32 mouse cellular contexts compared by ENCODE assay signal in genomic region chr6:120541386-120541785, GRCm38 (mm10). TPM values are rescaled to one million over a fixed set of nuclear protein-coding genes. Genes with fewer than 3 reads are reported as not detected.
A peak's percentile ranks its signal among the peaks of the same experiment; 100 is the strongest.
DNase-seq lines count a peak whose midpoint lies in the region; ATAC-seq and TF ChIP-seq lines count a peak whose summit lies in the region.
"Had no signal": no experiment of that assay in that cellular context is flagged by ENCODE, and none has a peak within 500 bp of the region (broad histone marks: within the 10 kb centered on the region; RNA-seq: fewer than 3 reads in every experiment).

No protein-coding gene starts in this region.

- no peak overlapping the region for H3K4me3 ChIP-seq in heart, embryonic 16.5 days (ENCODE audit: low read length)
- no peak overlapping the region for H3K4me3 ChIP-seq in heart, embryonic 12.5 days
- no peak overlapping the region for H3K4me3 ChIP-seq in ES-E14 (ENCODE audit: insufficient read depth in 1 of 2, low read depth in 1 of 2, low read length in 2 of 2, poor library complexity in 1 of 2, severe bottlenecking in 1 of 2)
- H3K4me3 ChIP-seq: heart, embryonic 13.5 days; hindbrain, embryonic 12.5 days; intestine, embryonic 15.5 days; kidney, embryonic 15.5 days; limb, embryonic 10.5 days; limb, embryonic 15.5 days; megakaryocyte, embryonic 14.5 days; midbrain, embryonic 12.5 days; myocyte; neural tube, embryonic 12.5 days had no signal

- no peak overlapping the region for H3K4me2 ChIP-seq in heart, embryonic 16.5 days (ENCODE audit: low read depth, low read length)
- H3K4me2 ChIP-seq in heart, embryonic 12.5 days, result no peak overlapping the region
- H3K4me2 ChIP-seq: heart, embryonic 13.5 days; hindbrain, embryonic 12.5 days; intestine, embryonic 15.5 days; kidney, embryonic 15.5 days; limb, embryonic 15.5 days; midbrain, embryonic 12.5 days; neural tube, embryonic 12.5 days had no signal

- H3K36me3 ChIP-seq in heart, embryonic 16.5 days (ENCODE audit: control insufficient read depth, insufficient read depth), result no peaks in the 10 kb centered on the region
- no peaks in the 10 kb centered on the region for H3K36me3 ChIP-seq in heart, embryonic 12.5 days
- no peaks in the 10 kb centered on the region for H3K36me3 ChIP-seq in ES-E14 (ENCODE audit: control insufficient read depth, insufficient read depth, low read length, poor library complexity, severe bottlenecking)
- H3K36me3 ChIP-seq: G1E; heart, embryonic 13.5 days; hindbrain, embryonic 12.5 days; intestine, embryonic 15.5 days; kidney, embryonic 15.5 days; limb, embryonic 10.5 days; limb, embryonic 15.5 days; midbrain, embryonic 12.5 days; neural tube, embryonic 12.5 days had no signal

- no peaks in the 10 kb centered on the region for H3K27me3 ChIP-seq in heart, embryonic 16.5 days (ENCODE audit: control insufficient read depth, insufficient read depth, low read length)
- no peaks in the 10 kb centered on the region for H3K27me3 ChIP-seq in heart, embryonic 12.5 days (replicated peaks)
- H3K27me3 ChIP-seq: CH12.LX; heart, embryonic 13.5 days; hindbrain, embryonic 12.5 days; intestine, embryonic 15.5 days; kidney, embryonic 15.5 days; limb, embryonic 15.5 days; midbrain, embryonic 12.5 days; neural tube, embryonic 12.5 days had no signal

- peaks cover 11% of the 10 kb centered on the region for H3K4me1 ChIP-seq in heart, embryonic 16.5 days (ENCODE audit: control insufficient read depth, insufficient read depth, low read length)
- H3K4me1 ChIP-seq in heart, embryonic 12.5 days (replicated peaks), result peaks cover 11% of the 10 kb centered on the region
- H3K4me1 ChIP-seq in ES-E14 (ENCODE audit: control insufficient read depth in 2 of 2, insufficient read depth in 2 of 2, low read length in 2 of 2, poor library complexity in 1 of 2), result peaks cover 0 to 4% of the 10 kb centered on the region in 2 experiments; a peak in 1 of 4 replicates

- H3K9me3 ChIP-seq in heart, embryonic 16.5 days (replicated peaks; ENCODE audit: control insufficient read depth, low read length), result peaks cover 4% of the 10 kb centered on the region; the same call in 1 of the 2 replicates
- peaks cover 3% of the 10 kb centered on the region; the same call in 1 of the 2 replicates for H3K9me3 ChIP-seq in heart, embryonic 12.5 days (replicated peaks)
- no peaks in the 10 kb centered on the region for H3K9me3 ChIP-seq in ES-E14 (ENCODE audit: control insufficient read depth, insufficient read depth, low read depth, low read length)
- H3K9me3 ChIP-seq: hindbrain, embryonic 12.5 days; intestine, embryonic 15.5 days; kidney, embryonic 15.5 days; limb, embryonic 10.5 days; limb, embryonic 15.5 days; midbrain, embryonic 12.5 days; neural tube, embryonic 12.5 days had no signal

- ATAC-seq in heart, embryonic 16.5 days (replicated peaks; ENCODE audit: extremely low read depth, insufficient read depth, low FRiP score), result 0 out of 2 replicates have a peak, but pooled peaks have one; percentile 15
- ATAC-seq in heart, embryonic 12.5 days (ENCODE audit: insufficient number of reproducible peaks, low FRiP score), result no peak
- ATAC-seq: forebrain, embryonic 14.5 days; hindbrain, postnatal 0 days; intestine, embryonic 15.5 days; liver, postnatal 0 days had no signal

- peak; percentile 26 for DNase-seq in adrenal gland, postnatal 10 days
- no peak for DNase-seq in adrenal gland, adult 18-20 months (ENCODE audit: low spot score in 2 of 2)
- DNase-seq in ES-E14 (ENCODE audit: low read depth, low spot score), result no peak
- peak; percentile 20 for DNase-seq in embryo, embryonic 11 days
- no peak for DNase-seq in layer of hippocampus, adult 11-12 months (ENCODE audit: low spot score)
- DNase-seq in kidney, adult 8-10 months, result no peak
- DNase-seq: cerebellum, adult 8-10 months; cerebellum, postnatal 25 days; gastrocnemius, postnatal 36 days; heart, postnatal 14 days; liver, postnatal 0 days; lung, postnatal 4 days; right cerebral cortex, adult 18-20 months; spleen, adult 18-20 months; thymus, postnatal 25 days had no signal

- no peak overlapping the region for H3K9ac ChIP-seq in heart, embryonic 16.5 days (ENCODE audit: low read length)
- H3K9ac ChIP-seq in heart, embryonic 12.5 days, result no peak overlapping the region
- no peak overlapping the region for H3K9ac ChIP-seq in ES-E14 (ENCODE audit: insufficient read depth, low read depth, low read length, poor library complexity, severe bottlenecking)
- H3K9ac ChIP-seq: heart, embryonic 13.5 days; hindbrain, embryonic 12.5 days; intestine, embryonic 15.5 days; kidney, embryonic 15.5 days; limb, embryonic 15.5 days; liver, postnatal 0 days; midbrain, embryonic 12.5 days; neural tube, embryonic 12.5 days had no signal

- no peak overlapping the region for H3K27ac ChIP-seq in heart, embryonic 16.5 days (ENCODE audit: low read length)
- H3K27ac ChIP-seq in heart, embryonic 12.5 days (ENCODE audit: poor library complexity, severe bottlenecking), result no peak overlapping the region
- peak overlapping the region; percentile 62; the same call in 1 of the 2 replicates for H3K27ac ChIP-seq in ES-E14 (ENCODE audit: insufficient read depth, low read depth, low read length, poor library complexity, severe bottlenecking)
- H3K27ac ChIP-seq: heart, embryonic 13.5 days; hindbrain, embryonic 12.5 days; hindbrain, postnatal 0 days; intestine, embryonic 15.5 days; kidney, embryonic 15.5 days; limb, embryonic 10.5 days; limb, embryonic 15.5 days; midbrain, embryonic 12.5 days; neural tube, embryonic 12.5 days had no signal

- 40% methylated on average over 2 of the region's 2 CpGs for WGBS in heart, embryonic 16.5 days
- WGBS in heart, embryonic 12.5 days, result 52% methylated on average over 2 of the region's 2 CpGs

- in situ Hi-C loops in ES-E14 (cut with MboI; ENCODE audit: low sequenced_read_pairs in 2 of 2, unreplicated experiment in 2 of 2), result no loop called here

TF ChIP-seq in ES-E14, 5 proteins besides CTCF, POLR2A, EP300 and RAD21:
- no peak for TF ChIP-seq ZC3H11A (IDR thresholded peaks at IDR 0.05; ENCODE audit: borderline replicate concordance, low read depth, low read length)
- no peak for TF ChIP-seq CHD2 (IDR thresholded peaks at IDR 0.05; ENCODE audit: low read depth, low read length)
- TF ChIP-seq HCFC1 (IDR thresholded peaks at IDR 0.05; ENCODE audit: borderline replicate concordance, insufficient read depth, low read length), result no peak

RNA-seq across cellular contexts. Expression of gene Hdhd5, which starts 10.3 kb away (rescaled TPM):
- 10 to 100 TPM; 24.9 to 34.0 TPM for total RNA-seq in adrenal gland, postnatal 10 days (2021)
- 10 to 100 TPM; 24.3 to 33.6 TPM for total RNA-seq in adrenal gland, adult 18-20 months (2021)
- polyA plus RNA-seq in heart, embryonic 16.5 days (2015; fragmentation: Nextera tagmentation; extraction: Ambion mirVana), result 14.9 and 17.4 TPM in 2 replicates
- 16.0 and 17.9 TPM in 2 replicates for polyA plus RNA-seq in heart, embryonic 12.5 days (2016; fragmentation: Nextera tagmentation; extraction: Ambion mirVana)
- total RNA-seq in ES-E14 (2012; rRNA removed), result 27.4 and 36.5 TPM in 2 replicates

RNA-seq across cellular contexts. Expression of gene Tmem121b, which starts 47.8 kb away (rescaled TPM):
- under 1 TPM; 0.12 to 0.15 TPM for total RNA-seq in adrenal gland, postnatal 10 days (2021)
- total RNA-seq in adrenal gland, adult 18-20 months (2021), result under 1 TPM in 1 of 2 experiments, not detected in 1; 0.10 TPM
- polyA plus RNA-seq in heart, embryonic 16.5 days (2015; fragmentation: Nextera tagmentation; extraction: Ambion mirVana), result 0.07 and 0.11 TPM in 2 replicates
- polyA plus RNA-seq in heart, embryonic 12.5 days (2016; fragmentation: Nextera tagmentation; extraction: Ambion mirVana), result 0.10 and 0.15 TPM in 2 replicates
- 0.09 and 0.11 TPM in 2 replicates for total RNA-seq in ES-E14 (2012; rRNA removed)
- total RNA-seq: CH12.LX; gastrocnemius, postnatal 36 days; heart, adult 18-20 months had no signal
- polyA plus RNA-seq: G1E; limb, embryonic 15.5 days; liver, postnatal 0 days had no signal

Comparison
In these comparisons a context has a peak if more than half of its experiments do, and no peak if none do; other contexts are left out.
1. DNase-seq: peak in adrenal gland, postnatal 10 days (single experiment) and embryo, embryonic 11 days (single experiment); none in adrenal gland, adult 18-20 months (0 of 2), ES-E14 (single experiment), layer of hippocampus, adult 11-12 months (single experiment) and kidney, adult 8-10 months (0 of 2).